Mouse (Mus musculus) heart, adult 18-20 months (tissue): ENCODE results near the gene Gm45844. TPM values are rescaled to one million over a fixed set of nuclear protein-coding genes. Genes with fewer than 3 reads are reported as not detected.
A peak's percentile ranks its signal among the peaks of the same experiment; 100 is the strongest.
"Not testable (repeated sequence)": the region's sequence is repeated elsewhere in the genome, so short reads cannot be mapped to it uniquely, and the experiment has no call there.

Experiments
- DNase-seq, 2 experiments: peaks; one replicate each; pipeline ENCODE4 v3.0.0; 2021 to 2022; ENCODE audit warnings: mixed read lengths in 1 of 2
- long read RNA-seq, 2 experiments: library from polyadenylated mRNA; stranded (forward); transcript quantifications; one replicate each; pipeline ENCODE4 v2.0.0; 2021
- microRNA-seq, 2 experiments: library from miRNA; unstranded; fragments of <30 nt; microRNA quantifications; one replicate each; pipeline ENCODE4 v1.2.0; 2022
- total RNA-seq, 2 experiments: library from RNA; stranded (reverse); gene quantifications; 2 replicates each; pipeline ENCODE4 v1.2.3; 2021

The Gm45844 gene
- 1 to 10 TPM; 1.8 to 2.3 TPM for total RNA-seq
- long read RNA-seq, experiment 1, partial matches to known transcripts, result 0 of 1 reads
- long read RNA-seq, experiment 1, other reads (novel, unspliced or antisense), result 1 of 1 reads
- long read RNA-seq, experiment 2, result 0 reads

DNA sequence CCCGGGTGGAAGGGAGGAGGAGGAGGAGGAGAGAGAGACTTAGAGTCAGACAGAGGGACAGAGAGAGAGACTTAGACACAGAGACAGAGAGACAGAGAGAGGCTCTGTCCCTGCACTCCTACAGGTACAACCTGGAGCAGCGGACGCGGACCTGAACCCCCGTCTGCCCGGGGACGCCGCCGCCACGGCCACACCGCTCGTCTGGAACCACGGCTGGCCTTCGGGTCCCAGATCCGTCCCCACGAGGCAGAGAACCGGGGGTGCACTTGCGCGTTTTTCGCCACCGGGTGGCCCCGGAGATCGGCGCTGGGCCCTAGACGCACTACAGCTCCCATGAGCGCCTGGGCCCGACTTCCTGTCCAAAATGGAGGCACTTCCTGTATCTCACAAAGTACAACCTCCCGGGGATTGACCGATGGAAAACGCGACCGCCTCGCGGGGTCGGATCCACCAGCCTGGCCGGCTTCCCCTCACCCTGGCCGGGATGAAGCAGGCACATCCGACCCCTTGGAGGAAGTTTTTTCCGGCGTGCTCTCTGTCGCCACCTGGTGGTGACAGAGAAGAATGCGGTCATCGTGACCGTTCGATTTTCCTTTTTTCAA lies at the start of gene Gm45844:
Gene Gm45844 (minus strand): TSS at position 324 of the 602 bp plus-strand sequence.
- peak; percentile 90 to 93 for DNase-seq

DNA sequence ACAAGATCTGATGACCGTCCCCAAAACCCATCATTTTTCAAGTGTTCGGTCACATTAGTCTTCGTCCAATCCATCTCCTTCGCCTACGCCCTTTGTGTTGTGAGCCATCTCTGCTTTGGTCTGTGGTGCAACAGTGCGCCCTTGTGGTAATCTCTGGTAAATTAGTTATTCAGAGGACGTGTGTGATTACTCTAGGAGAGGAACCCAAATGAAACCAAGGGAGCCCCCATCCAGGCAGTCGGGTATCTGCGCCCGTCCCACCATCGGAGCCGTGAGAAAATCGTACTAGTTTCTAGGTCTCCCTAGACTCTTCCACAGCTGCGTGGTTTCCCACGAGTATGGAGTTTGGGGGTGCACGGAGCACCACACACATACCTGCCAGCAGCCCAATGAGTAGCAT lies 17.5 kb upstream of the Gm45844 start:
- peak; percentile 58 to 75 for DNase-seq

DNA sequence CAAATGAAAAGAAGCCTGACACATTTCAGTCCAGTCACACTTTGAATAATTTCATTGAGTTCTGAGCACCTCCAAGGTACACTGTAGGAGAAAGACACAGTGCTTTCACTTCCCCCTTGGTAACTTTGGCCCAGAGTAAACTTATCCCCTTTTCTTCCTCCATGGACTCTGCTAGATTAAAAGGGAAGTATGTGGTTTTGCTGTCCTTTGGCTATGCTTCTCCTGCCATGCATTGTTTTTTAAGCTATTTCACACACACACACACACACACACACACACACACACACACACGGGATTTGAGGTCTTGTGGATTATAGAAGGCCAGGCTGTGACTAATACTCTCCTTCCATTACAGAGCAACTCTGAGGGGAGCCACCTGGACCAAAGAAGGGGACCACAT lies 3.3 kb upstream of the Gm45844 start:
- peak; percentile 23 to 33 for DNase-seq

DNA sequence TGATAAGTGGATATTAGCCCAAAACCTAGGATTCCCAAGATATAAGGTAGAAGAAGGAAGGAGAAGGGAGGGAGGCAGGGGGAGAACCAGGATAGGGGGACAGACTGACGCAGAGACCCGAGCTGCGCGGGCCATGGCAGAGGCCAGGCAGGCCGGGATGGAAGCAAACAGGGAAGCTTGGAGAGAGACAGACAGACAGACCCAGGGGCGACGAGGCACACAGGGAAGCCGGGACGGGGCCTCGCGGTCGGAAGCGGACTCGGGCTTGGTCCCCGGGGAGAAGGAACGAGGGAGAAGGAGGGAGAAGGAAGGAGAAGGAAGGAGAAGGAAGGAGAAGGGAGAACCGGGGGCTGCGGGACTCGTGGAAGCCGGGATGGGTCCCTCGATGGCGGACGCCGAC lies 533 bp downstream of the Gm45844 start:
- DNase-seq, result peak in 1 of 2 experiments; percentile 31

DNA sequence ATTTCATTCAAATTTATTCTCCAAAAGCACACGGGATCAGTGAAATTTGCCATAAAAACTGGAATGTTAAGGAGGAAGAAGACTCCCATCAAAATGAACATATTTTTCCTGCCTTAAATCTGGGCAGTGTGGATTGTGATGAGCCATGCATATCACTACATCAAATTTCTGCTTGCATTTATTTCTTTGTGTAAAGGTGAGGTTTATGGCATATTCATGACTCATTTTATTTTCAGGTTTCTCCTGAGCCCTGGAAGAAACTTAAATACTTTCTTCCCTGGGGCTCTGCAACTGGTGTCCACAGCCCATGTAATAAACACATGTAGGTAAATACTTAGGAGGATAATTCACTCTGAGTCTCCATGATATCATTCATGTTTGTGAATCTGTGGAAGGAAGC lies 30.9 kb downstream of the Gm45844 start, which contains the start of gene Vmn2r29:
Gene Vmn2r29 (minus strand): TSS at position 101 of the 400 bp plus-strand sequence.
- DNase-seq, result not testable (repeated sequence)

DNA sequence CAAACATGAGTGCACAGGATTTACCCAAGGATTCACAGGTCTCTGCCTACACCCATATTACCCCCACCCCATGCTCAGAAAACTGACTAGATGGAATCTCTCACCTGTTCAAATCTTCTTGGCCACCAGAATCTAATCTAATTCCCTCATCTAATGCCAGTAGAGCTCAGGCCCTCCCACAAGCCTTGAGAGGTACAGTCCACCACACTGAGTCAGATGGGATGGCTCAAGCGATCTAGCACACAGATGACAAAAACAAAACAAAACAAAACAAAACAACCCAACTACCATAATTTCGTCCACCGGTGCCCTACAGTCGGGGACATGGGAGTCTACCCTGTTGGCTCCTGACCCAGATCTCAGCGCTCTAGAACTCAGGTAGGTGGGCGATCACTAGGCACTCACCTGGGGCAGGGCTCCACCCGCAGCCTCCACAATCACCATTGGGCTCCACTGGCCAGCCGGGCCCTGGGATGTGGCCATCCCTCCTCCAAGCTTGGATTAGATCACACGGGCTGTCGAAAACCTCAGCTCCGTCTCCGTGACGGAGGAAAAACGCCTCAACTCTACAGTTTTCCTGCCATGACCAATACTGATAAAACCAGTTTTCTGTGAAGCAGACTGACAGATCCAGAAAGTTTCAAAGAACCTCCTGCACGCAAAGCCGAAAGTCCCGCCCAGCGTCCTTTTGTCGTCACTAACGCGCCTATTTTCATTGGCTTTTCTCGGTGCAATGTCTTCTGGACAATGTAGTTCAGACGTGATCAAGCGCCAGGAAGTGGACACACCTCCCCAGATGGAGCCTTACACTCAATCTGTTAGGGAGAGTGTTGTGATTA lies 68.6 kb downstream of the Gm45844 start, which contains the start of gene Zfp772:
Gene Zfp772 (minus strand): TSS at position 686 of the 839 bp plus-strand sequence.
- peak; percentile 62 to 69 for DNase-seq

DNA sequence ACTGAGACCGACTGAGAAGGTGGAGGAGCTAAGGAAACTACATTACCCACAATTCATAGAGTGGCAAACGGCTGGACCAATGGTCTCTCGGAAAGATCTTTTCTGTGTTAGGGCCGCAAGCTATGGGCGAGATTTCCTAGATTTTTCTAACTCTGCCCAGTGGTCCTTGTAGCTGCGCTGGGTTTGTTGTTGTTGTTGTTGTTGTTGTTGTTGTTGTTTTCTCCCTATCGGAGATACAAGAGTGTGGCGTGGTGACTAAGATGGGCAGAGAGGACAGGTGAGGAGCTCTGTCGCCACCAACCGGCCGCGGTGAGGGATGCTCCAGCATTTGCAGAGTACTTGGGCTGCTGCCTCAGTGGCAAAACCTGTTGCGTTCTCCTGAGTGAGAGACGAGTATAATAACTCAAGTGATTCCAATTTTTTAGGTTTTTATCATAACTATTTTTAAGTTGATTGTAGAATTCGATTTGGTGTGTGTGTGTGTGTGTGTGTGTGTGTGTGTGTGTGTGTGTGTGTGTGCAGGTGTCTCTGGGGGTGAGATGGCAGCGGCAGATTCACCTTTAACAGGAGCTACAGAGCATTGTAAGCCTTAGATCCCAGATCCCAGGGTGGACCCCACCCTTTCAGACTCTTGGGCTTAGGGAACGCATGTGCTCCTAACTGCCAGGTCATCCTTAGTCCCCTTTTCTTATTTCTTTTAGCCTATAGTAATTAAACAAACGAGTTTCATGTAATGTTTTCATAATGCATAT lies 89.7 kb downstream of the Gm45844 start:
- peak; percentile 63 to 82 for DNase-seq

DNA sequence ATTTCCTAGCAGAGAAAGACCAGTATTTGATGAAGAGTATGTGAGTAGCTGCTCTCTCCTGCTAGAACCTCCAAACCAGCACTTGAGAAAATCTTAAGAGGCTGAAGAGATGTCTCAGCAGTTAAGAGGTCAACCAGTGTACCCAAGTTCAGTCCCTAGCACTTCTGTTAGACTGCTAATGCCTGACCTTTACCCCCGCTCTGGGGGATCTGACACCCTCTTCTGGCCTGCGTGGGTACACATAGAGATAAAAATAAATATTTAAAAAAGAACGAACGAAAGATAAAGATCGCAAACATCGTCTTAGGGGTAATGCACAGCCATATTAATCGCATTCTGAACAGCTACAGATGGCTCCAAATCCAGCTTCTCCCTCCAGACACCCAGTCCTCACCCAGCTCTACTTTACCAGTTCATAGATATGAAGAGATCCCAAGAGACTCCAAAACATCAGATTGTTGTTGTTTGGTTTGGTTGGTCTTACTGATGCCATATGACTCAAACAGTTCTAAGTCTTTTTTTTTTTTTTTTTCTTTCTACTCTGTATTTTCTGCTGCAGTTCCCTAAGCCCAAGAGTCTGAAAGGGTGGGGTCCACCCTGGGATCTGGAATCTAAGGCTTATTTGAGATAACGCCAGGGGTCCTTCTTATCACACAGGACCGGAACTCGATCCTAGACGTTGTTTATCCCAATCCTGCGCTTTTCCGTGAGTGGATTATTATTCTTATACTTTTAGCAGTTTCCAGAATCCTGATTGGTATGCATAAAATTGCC lies 90.5 kb downstream of the Gm45844 start:
- DNase-seq, result no peak

DNA sequence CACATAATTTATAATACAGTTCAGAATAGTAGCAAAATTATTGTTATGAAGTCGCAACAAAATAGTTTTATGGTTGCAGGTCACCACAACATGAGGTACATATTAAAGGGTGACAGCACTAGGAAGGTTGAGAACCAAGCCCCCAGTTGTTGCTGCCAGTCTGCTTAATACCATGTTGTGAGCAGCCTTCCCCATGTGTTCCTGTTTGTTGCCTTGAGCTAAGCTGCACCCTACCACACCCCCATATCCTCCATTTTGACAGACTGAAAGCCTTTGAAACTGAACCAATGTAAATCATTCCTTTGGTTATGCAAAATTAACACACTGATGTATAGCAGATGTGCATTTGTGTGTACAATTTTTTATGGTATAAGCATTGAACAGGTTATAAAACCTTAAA lies 92.2 kb downstream of the Gm45844 start:
- DNase-seq, result no peak

DNA sequence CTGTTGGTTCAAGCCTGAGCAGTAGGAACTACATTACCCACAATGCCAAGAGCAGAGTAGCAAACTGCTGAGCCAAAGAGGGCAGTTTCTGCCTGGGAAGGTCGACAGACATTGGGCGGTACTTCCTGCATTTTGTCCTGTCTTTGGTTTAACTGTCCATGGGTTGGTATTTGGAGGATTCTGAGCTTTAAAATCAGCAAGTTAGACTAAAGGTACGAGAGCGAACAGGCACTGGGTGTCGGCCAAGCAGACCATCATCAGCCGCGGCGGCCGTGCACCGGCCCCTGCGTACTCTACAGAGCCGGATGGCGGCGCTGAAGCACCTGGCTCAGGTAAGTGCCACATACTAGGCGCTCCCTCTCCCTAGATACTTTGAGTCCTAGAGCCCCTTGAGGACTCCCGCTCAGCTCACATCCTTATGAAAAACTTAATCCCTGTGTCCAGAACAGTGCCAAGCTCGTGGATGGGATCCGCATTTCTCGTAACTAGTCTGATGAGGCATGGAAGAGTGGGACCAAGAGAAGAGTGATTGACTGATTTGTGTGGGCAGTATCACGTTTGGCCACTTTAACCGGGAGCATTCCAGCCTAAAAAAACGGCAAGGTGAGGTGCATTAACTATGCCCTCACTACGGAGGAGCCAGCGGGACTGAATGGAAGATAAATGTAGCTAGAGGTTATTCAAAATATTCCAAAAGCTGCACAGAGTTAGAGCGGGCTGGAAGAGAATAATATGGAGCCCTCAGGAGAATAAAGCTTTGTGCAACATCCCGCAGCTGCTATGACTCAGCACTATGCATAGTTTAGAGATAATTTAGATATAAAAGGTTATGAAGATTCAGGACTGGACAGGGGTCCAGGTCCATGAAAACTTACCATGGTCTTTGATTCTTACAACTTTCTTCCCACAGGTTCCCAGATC lies 106.6 kb downstream of the Gm45844 start, which contains the start of gene Zfp418:
Gene Zfp418 (plus strand): TSS at position 104 of the 921 bp plus-strand sequence.
- DNase-seq, result peak; percentile 80 to 83

Small RNA genes within 50 kb of the gene (microRNA-seq; reads per million reads assigned to microRNA genes)
- 4.2 to 7.3 reads per million in 2 experiments for gene Mir5620

Other genes with a start within 250 kb of the Gm45844 start
- gene Zfp954, start 156.8 kb downstream of the Gm45844 start, total RNA-seq, result 1 to 10 TPM; 4.5 TPM
- gene Zfp773, start 141.5 kb downstream of the Gm45844 start, total RNA-seq, result under 1 TPM; 0.37 to 0.51 TPM
- 1 to 10 TPM; 1.7 to 2.0 TPM for gene Zfp418, start 107.0 kb downstream of the Gm45844 start, total RNA-seq
- gene Zfp772, start 68.3 kb downstream of the Gm45844 start, total RNA-seq, result 1 to 10 TPM; 1.8 to 2.0 TPM
- under 1 TPM in 1 of 2 experiments, not detected in 1; 0.26 TPM for gene Vmn2r29, start 31.0 kb downstream of the Gm45844 start, total RNA-seq
- 10 to 100 TPM; 53.4 to 57.5 TPM for gene Clcn4, start 22.6 kb upstream of the Gm45844 start, total RNA-seq
- not detected for gene Vmn2r30, start 59.3 kb upstream of the Gm45844 start, total RNA-seq
- not detected for gene Gm45783, start 96.3 kb upstream of the Gm45844 start, total RNA-seq
- not detected for gene Vmn2r31, start 121.4 kb upstream of the Gm45844 start, total RNA-seq
- not detected for gene Vmn2r32, start 201.7 kb upstream of the Gm45844 start, total RNA-seq